Mouse (Mus musculus): ENCODE results near the gene Rad51ap2.

DNA sequence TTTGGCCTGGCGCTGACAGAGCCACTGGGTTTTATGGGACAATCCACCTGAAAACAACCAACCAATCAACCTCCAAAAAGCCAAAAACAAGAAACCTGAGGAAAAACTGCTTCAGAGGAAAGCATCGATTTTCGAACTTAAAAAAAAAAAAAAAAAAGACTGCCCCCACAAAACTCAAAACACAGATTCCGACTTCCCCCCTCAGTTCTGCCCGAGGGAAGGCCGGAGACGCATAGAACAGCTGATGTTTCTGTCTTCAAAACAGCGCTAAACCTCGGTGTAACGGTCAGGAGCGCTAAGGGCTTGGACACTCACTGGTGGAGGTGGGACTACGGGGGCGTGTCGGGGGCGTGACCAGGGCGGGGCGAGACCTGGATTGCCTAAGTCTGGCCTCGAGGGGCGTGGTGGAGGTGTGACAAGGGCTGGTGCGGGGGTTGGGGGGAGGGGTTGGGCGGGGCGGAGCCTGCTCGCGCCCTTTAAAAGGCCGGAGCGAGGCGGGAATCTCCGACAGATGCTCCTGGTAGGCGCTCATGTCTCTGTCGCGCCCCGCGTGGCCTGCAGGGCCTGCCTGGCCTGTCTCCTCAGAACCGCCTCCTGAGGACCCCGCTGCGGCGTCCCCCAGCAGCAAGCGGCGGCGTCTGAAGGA is at the start of gene Rad51ap2:
- TF ChIP-seq POLR2A (IDR thresholded peaks at IDR 0.05; ENCODE audit: borderline replicate concordance, insufficient read depth, low read length) (peak; percentile 73; the same call in 1 of the 2 replicates), CTCF (IDR thresholded peaks at IDR 0.05; ENCODE audit: borderline replicate concordance, insufficient read depth, low read depth, low read length) (no peak)
